Mouse (Mus musculus): Measurements from ENCODE around the gene Olfr263. TPM values are rescaled to one million over a fixed set of nuclear protein-coding genes. Genes with fewer than 3 reads are reported as not detected.

The Olfr263 gene
- polyA plus RNA-seq, 1 experiment = not detected

GRCm38 (mm10) chr13:21172241-21173027 lies 43.0 kb downstream of the Olfr263 start:
- H3K27ac ChIP-seq (ENCODE audit: control insufficient read depth, insufficient read depth, low read length) = no peak overlapping the region
- no peaks in the 10 kb centered on the region for H3K27me3 ChIP-seq (ENCODE audit: control insufficient read depth, insufficient read depth, low read length)
- peak; percentile 49 for DNase-seq

GRCm38 (mm10) chr13:21173072-21173471 lies 43.6 kb downstream of the Olfr263 start:
- Histone ChIP-seq H3K27me3 (ENCODE audit: control insufficient read depth, insufficient read depth, low read length) (no peaks in the 10 kb centered on the region), H3K4me1 (replicated peaks; ENCODE audit: control insufficient read depth, insufficient read depth, low read length) (peaks cover 7% of the 10 kb centered on the region), H3K4me3 (ENCODE audit: control insufficient read depth, insufficient read depth, low read length) (no peak overlapping the region), H3K36me3 (ENCODE audit: control insufficient read depth, insufficient read depth, low read length) (no peaks in the 10 kb centered on the region), H3K27ac (ENCODE audit: control insufficient read depth, insufficient read depth, low read length) (no peak overlapping the region)
- DNase-seq = peak; percentile 14
- WGBS = 10% methylated on average over 11 of the region's 11 CpGs
- TF ChIP-seq POLR2A (IDR thresholded peaks at IDR 0.05; ENCODE audit: control insufficient read depth, extremely low read depth, insufficient read depth, low read length, poor library complexity) (no peak), CTCF (IDR thresholded peaks at IDR 0.05; ENCODE audit: borderline replicate concordance, control insufficient read depth, extremely low read depth, insufficient read depth, low read length, poor library complexity) (no peak)

More at GRCm38 (mm10) chr13:21172241-21173027, 43.0 kb downstream of the Olfr263 start:
- H3K4me1 ChIP-seq (replicated peaks; ENCODE audit: control insufficient read depth, insufficient read depth, low read length) = peaks cover 7% of the 10 kb centered on the region
- no peaks in the 10 kb centered on the region for H3K36me3 ChIP-seq (ENCODE audit: control insufficient read depth, insufficient read depth, low read length)
- 3% methylated on average over 16 of the region's 16 CpGs for WGBS
- H3K4me3 ChIP-seq (ENCODE audit: control insufficient read depth, insufficient read depth, low read length) = peak overlapping the region; percentile 21; the same call in 1 of the 2 replicates
- TF ChIP-seq CTCF (IDR thresholded peaks at IDR 0.05; ENCODE audit: borderline replicate concordance, control insufficient read depth, extremely low read depth, insufficient read depth, low read length, poor library complexity) (no peak), POLR2A (IDR thresholded peaks at IDR 0.05; ENCODE audit: control insufficient read depth, extremely low read depth, insufficient read depth, low read length, poor library complexity) (no peak)

GRCm38 (mm10) chr13:21176733-21177132 lies 47.3 kb downstream of the Olfr263 start:
- Histone ChIP-seq H3K4me3 (ENCODE audit: control insufficient read depth, insufficient read depth, low read length) (no peak overlapping the region), H3K27ac (ENCODE audit: control insufficient read depth, insufficient read depth, low read length) (no peak overlapping the region), H3K4me1 (replicated peaks; ENCODE audit: control insufficient read depth, insufficient read depth, low read length) (peaks cover 10% of the 10 kb centered on the region), H3K36me3 (ENCODE audit: control insufficient read depth, insufficient read depth, low read length) (no peaks in the 10 kb centered on the region; the same call in 1 of the 2 replicates), H3K27me3 (ENCODE audit: control insufficient read depth, insufficient read depth, low read length) (no peaks in the 10 kb centered on the region)
- no peak for DNase-seq
- TF ChIP-seq CTCF (IDR thresholded peaks at IDR 0.05; ENCODE audit: borderline replicate concordance, control insufficient read depth, extremely low read depth, insufficient read depth, low read length, poor library complexity) (no peak), POLR2A (IDR thresholded peaks at IDR 0.05; ENCODE audit: control insufficient read depth, extremely low read depth, insufficient read depth, low read length, poor library complexity) (no peak)
- 90% methylated on average over 11 of the region's 11 CpGs for WGBS

- TF ChIP-seq POLR2A (IDR thresholded peaks at IDR 0.05; ENCODE audit: control insufficient read depth, extremely low read depth, insufficient read depth, low read length, poor library complexity) (no peak), CTCF (IDR thresholded peaks at IDR 0.05; ENCODE audit: borderline replicate concordance, control insufficient read depth, extremely low read depth, insufficient read depth, low read length, poor library complexity) (no peak)
- Histone ChIP-seq H3K4me1 (replicated peaks; ENCODE audit: control insufficient read depth, insufficient read depth, low read length) (peaks cover 13% of the 10 kb centered on the region), H3K4me3 (ENCODE audit: control insufficient read depth, insufficient read depth, low read length) (no peak overlapping the region), H3K27me3 (ENCODE audit: control insufficient read depth, insufficient read depth, low read length) (no peaks in the 10 kb centered on the region), H3K36me3 (ENCODE audit: control insufficient read depth, insufficient read depth, low read length) (peaks cover 5% of the 10 kb centered on the region; the same call in 1 of the 2 replicates), H3K27ac (ENCODE audit: control insufficient read depth, insufficient read depth, low read length) (no peak overlapping the region)
- DNase-seq = no peak
- WGBS = 86% methylated on average over 5 of the region's 5 CpGs
Observed at GRCm38 (mm10) chr13:21177657-21178056, 48.2 kb downstream of the Olfr263 start.

- DNase-seq = no peak
- H3K27me3 ChIP-seq (ENCODE audit: control insufficient read depth, insufficient read depth, low read length) = no peaks in the 10 kb centered on the region
- H3K4me1 ChIP-seq (replicated peaks; ENCODE audit: control insufficient read depth, insufficient read depth, low read length) = peaks cover 12% of the 10 kb centered on the region
- WGBS = 51% methylated on average over 5 of the region's 5 CpGs
- no peak overlapping the region for H3K4me3 ChIP-seq (ENCODE audit: control insufficient read depth, insufficient read depth, low read length)
- TF ChIP-seq CTCF (IDR thresholded peaks at IDR 0.05; ENCODE audit: borderline replicate concordance, control insufficient read depth, extremely low read depth, insufficient read depth, low read length, poor library complexity) = no peak
- no peak for TF ChIP-seq POLR2A (IDR thresholded peaks at IDR 0.05; ENCODE audit: control insufficient read depth, extremely low read depth, insufficient read depth, low read length, poor library complexity)
- no peak overlapping the region for H3K27ac ChIP-seq (ENCODE audit: control insufficient read depth, insufficient read depth, low read length)
- H3K36me3 ChIP-seq (ENCODE audit: control insufficient read depth, insufficient read depth, low read length) = peaks cover 10% of the 10 kb centered on the region; the same call in 1 of the 2 replicates
Observed at GRCm38 (mm10) chr13:21178364-21178763, 48.9 kb downstream of the Olfr263 start.

- H3K4me1 ChIP-seq (replicated peaks; ENCODE audit: control insufficient read depth, insufficient read depth, low read length) = peaks cover 12% of the 10 kb centered on the region
- no peaks in the 10 kb centered on the region for H3K27me3 ChIP-seq (ENCODE audit: control insufficient read depth, insufficient read depth, low read length)
- H3K27ac ChIP-seq (ENCODE audit: control insufficient read depth, insufficient read depth, low read length) = peak within 1 kb of the TSS; percentile 81
- no peak for TF ChIP-seq CTCF (IDR thresholded peaks at IDR 0.05; ENCODE audit: borderline replicate concordance, control insufficient read depth, extremely low read depth, insufficient read depth, low read length, poor library complexity)
- peaks cover 20% of the 10 kb centered on the region for H3K36me3 ChIP-seq (ENCODE audit: control insufficient read depth, insufficient read depth, low read length)
- WGBS = under 1% methylated on average over 15 of the region's 15 CpGs
- DNase-seq = no peak
- peak within 1 kb of the TSS; percentile 93 for H3K4me3 ChIP-seq (ENCODE audit: control insufficient read depth, insufficient read depth, low read length)
Observed at GRCm38 (mm10) chr13:21179367-21179723, 49.9 kb downstream of the Olfr263 start, which contains the start of gene Trim27. Gene Trim27 (plus strand): TSS chr13:21179445.
